Comparison of ENCODE assay signal across 22 mouse cellular contexts in the genomic region with DNA sequence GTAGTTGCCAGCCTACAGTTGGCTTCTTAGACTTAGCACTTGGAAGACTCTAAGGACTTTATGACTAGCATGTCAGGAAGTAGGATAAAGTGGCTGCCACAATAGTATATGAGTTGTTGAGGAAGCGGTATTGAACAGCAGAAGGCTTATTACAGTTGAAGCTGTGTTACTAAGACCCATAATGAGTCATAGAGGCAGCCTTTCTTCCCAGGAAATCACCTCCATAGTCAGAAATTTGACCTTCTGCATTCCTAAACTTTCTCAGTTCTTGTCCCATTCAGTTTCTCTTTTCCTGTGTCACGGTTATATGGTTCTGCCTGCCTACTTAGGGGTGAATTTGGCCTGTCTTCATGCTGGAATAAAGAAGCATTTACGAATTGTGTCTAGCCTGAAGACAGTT. TPM values are rescaled to one million over a fixed set of nuclear protein-coding genes. Genes with fewer than 3 reads are reported as not detected.
"Had no signal": no experiment of that assay in that cellular context is flagged by ENCODE, and none has a peak within 500 bp of the region (broad histone marks: within the 10 kb centered on the region; RNA-seq: fewer than 3 reads in every experiment).

No protein-coding gene starts in this region.

- H3K4me2 ChIP-seq: kidney, embryonic 15.5 days; liver, embryonic 13.5 days; midbrain, embryonic 13.5 days; neural tube, embryonic 13.5 days; stomach, embryonic 15.5 days had no signal

- H3K4me1 ChIP-seq: kidney, embryonic 15.5 days; liver, embryonic 13.5 days; midbrain, embryonic 13.5 days; neural tube, embryonic 13.5 days; stomach, embryonic 15.5 days had no signal

- H3K9ac ChIP-seq: kidney, embryonic 15.5 days; liver, embryonic 13.5 days; midbrain, embryonic 13.5 days; neural tube, embryonic 13.5 days; stomach, embryonic 15.5 days had no signal

- H3K27ac ChIP-seq: kidney, embryonic 15.5 days; liver, embryonic 13.5 days; midbrain, embryonic 13.5 days; neural tube, embryonic 13.5 days; stomach, embryonic 15.5 days had no signal

- H3K27me3 ChIP-seq: kidney, embryonic 15.5 days; liver, embryonic 13.5 days; midbrain, embryonic 13.5 days; neural tube, embryonic 13.5 days; stomach, embryonic 15.5 days had no signal

- DNase-seq: kidney, adult 8-10 months; kidney, postnatal 10 days; kidney, postnatal 4 days; layer of hippocampus, adult 9-11 months; layer of hippocampus, postnatal 36 days; liver, embryonic 13.5 days; lung, adult 2 months; lung, postnatal 14 days; lung, postnatal 4 days; retina, postnatal 1 day; right cerebral cortex, postnatal 25 days; spleen, adult 18-20 months; thymus, postnatal 25 days had no signal

- H3K4me3 ChIP-seq: kidney, embryonic 15.5 days; liver, embryonic 13.5 days; midbrain, embryonic 13.5 days; myocyte; neural tube, embryonic 13.5 days; stomach, embryonic 15.5 days had no signal

- H3K9me3 ChIP-seq: kidney, embryonic 15.5 days; liver, embryonic 13.5 days; midbrain, embryonic 13.5 days; neural tube, embryonic 13.5 days; stomach, embryonic 15.5 days had no signal

- ATAC-seq: intestine, embryonic 16.5 days; midbrain, embryonic 13.5 days; midbrain, embryonic 16.5 days had no signal

RNA-seq across cellular contexts. Expression of gene 1700003F12Rik, which starts 29.9 kb away (rescaled TPM):
- polyA plus RNA-seq: lung, adult 2 months had no signal

RNA-seq across cellular contexts. Expression of gene Actl10, which starts 34.6 kb away (rescaled TPM):
- polyA plus RNA-seq: intestine, embryonic 16.5 days; liver, adult 2 months; liver, embryonic 13.5 days; liver, embryonic 16.5 days had no signal
